Comparison of ENCODE assay signal across 9 mouse cellular contexts in the genomic region with DNA sequence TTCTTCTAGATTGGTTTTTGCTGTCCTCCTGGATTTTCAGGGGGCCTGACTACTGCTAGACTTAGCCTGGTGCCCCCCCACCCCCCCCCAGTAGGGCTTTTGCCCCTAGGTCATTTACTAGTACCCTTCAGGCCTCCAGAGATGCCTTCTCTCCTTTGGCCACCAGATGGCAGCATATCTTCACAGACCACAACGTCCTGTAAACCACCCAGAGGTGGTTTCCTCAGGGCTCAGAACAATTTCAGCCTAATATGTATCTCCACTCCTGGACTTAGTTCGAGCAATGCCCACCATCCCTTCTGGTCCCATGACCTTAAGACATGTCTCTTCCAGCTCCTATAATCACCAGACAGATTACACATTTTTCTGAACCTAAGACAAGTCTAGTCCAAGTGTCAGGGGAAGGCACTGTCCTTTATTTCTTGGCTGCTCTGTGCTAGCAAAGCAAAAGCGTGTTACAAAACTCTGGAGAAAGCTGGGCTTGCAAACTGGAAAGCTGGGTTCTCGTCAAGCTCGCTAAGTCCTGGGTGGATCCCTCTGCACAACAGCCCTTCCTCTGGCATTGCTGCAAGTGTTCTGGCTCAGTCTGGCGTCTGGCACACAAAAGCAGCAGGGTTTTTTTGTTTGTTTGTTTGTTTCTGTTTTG. TPM values are rescaled to one million over a fixed set of nuclear protein-coding genes. Genes with fewer than 3 reads are reported as not detected.
DNase-seq lines count a peak whose midpoint lies in the region; ATAC-seq and TF ChIP-seq lines count a peak whose summit lies in the region.
"Had no signal": no experiment of that assay in that cellular context is flagged by ENCODE, and none has a peak within 500 bp of the region (broad histone marks: within the 10 kb centered on the region; RNA-seq: fewer than 3 reads in every experiment).

No protein-coding gene starts in this region.

- H3K4me2 ChIP-seq in forebrain, embryonic 13.5 days = no peak overlapping the region
- H3K4me2 ChIP-seq in hindbrain, embryonic 11.5 days (replicated peaks; ENCODE audit: low read depth, low read length) = no peak overlapping the region
- no peak overlapping the region for H3K4me2 ChIP-seq in lung, postnatal 0 days (replicated peaks; ENCODE audit: low read depth, low read length)
- H3K4me2 ChIP-seq: liver, embryonic 15.5 days had no signal

- peak; percentile 87 for TF ChIP-seq CTCF in lung, postnatal 0 days (IDR thresholded peaks at IDR 0.05)

- H3K4me1 ChIP-seq in ES-E14 (ENCODE audit: control insufficient read depth in 2 of 2, insufficient read depth in 2 of 2, low read length in 2 of 2, poor library complexity in 1 of 2) = no peaks in the 10 kb centered on the region
- H3K4me1 ChIP-seq in forebrain, embryonic 13.5 days = no peaks in the 10 kb centered on the region
- no peaks in the 10 kb centered on the region for H3K4me1 ChIP-seq in hindbrain, embryonic 11.5 days (replicated peaks; ENCODE audit: control insufficient read depth, insufficient read depth, low read length)
- H3K4me1 ChIP-seq in lung, postnatal 0 days (ENCODE audit: insufficient read depth, low read depth, low read length) = no peaks in the 10 kb centered on the region; the same call in 1 of the 2 replicates

- in situ Hi-C loops in ES-E14 (cut with MboI; ENCODE audit: low sequenced_read_pairs in 2 of 2, unreplicated experiment in 2 of 2) = loop anchor here in 1 of 2 experiments (10.0 kb wide), 1 partner anchor 398 kb away; no protein-coding TSS in a partner anchor

- no peak overlapping the region for H3K4me3 ChIP-seq in ES-E14 (ENCODE audit: insufficient read depth in 1 of 2, low read depth in 1 of 2, low read length in 2 of 2, poor library complexity in 1 of 2, severe bottlenecking in 1 of 2)
- no peak overlapping the region for H3K4me3 ChIP-seq in forebrain, embryonic 13.5 days
- no peak overlapping the region for H3K4me3 ChIP-seq in hindbrain, embryonic 11.5 days (ENCODE audit: low read depth, low read length)
- H3K4me3 ChIP-seq in lung, postnatal 0 days (ENCODE audit: low read depth, low read length) = no peak overlapping the region
- H3K4me3 ChIP-seq: liver, embryonic 15.5 days had no signal

- no peak overlapping the region for H3K9ac ChIP-seq in ES-E14 (ENCODE audit: insufficient read depth, low read depth, low read length, poor library complexity, severe bottlenecking)
- H3K9ac ChIP-seq in forebrain, embryonic 13.5 days = no peak overlapping the region
- no peak overlapping the region for H3K9ac ChIP-seq in hindbrain, embryonic 11.5 days (ENCODE audit: low read depth, low read length)
- H3K9ac ChIP-seq in lung, postnatal 0 days (replicated peaks; ENCODE audit: low read depth) = no peak overlapping the region
- H3K9ac ChIP-seq: liver, embryonic 15.5 days had no signal

- 50% methylated on average over 6 of the region's 6 CpGs for WGBS in forebrain, embryonic 13.5 days
- WGBS in hindbrain, embryonic 11.5 days = 55% methylated on average over 6 of the region's 6 CpGs
- WGBS in lung, postnatal 0 days = 33% methylated on average over 6 of the region's 6 CpGs

- no peaks in the 10 kb centered on the region for H3K36me3 ChIP-seq in ES-E14 (ENCODE audit: control insufficient read depth, insufficient read depth, low read length, poor library complexity, severe bottlenecking)
- H3K36me3 ChIP-seq in forebrain, embryonic 13.5 days (ENCODE audit: poor library complexity, severe bottlenecking) = no peaks in the 10 kb centered on the region
- no peaks in the 10 kb centered on the region for H3K36me3 ChIP-seq in hindbrain, embryonic 11.5 days (ENCODE audit: control insufficient read depth, insufficient read depth, low read length)
- H3K36me3 ChIP-seq in lung, postnatal 0 days (ENCODE audit: insufficient read depth, low read length) = no peaks in the 10 kb centered on the region

- TF ChIP-seq EP300 in lung, postnatal 0 days (IDR thresholded peaks at IDR 0.05) = peak; percentile 50; the same call in 1 of the 2 replicates

- no peaks in the 10 kb centered on the region for H3K9me3 ChIP-seq in ES-E14 (ENCODE audit: control insufficient read depth, insufficient read depth, low read depth, low read length)
- H3K9me3 ChIP-seq in forebrain, embryonic 13.5 days (replicated peaks) = no peaks in the 10 kb centered on the region
- H3K9me3 ChIP-seq in hindbrain, embryonic 11.5 days (ENCODE audit: control insufficient read depth, low read length) = no peaks in the 10 kb centered on the region
- H3K9me3 ChIP-seq in lung, postnatal 0 days (ENCODE audit: low read length) = no peaks in the 10 kb centered on the region
- H3K9me3 ChIP-seq: liver, embryonic 15.5 days had no signal

- 0 out of 2 replicates have a peak, but pooled peaks have one; percentile 36 for ATAC-seq in forebrain, embryonic 13.5 days
- ATAC-seq in hindbrain, embryonic 11.5 days (ENCODE audit: low FRiP score) = peak; percentile 61
- peak; percentile 59 for ATAC-seq in lung, postnatal 0 days

- H3K27me3 ChIP-seq in forebrain, embryonic 13.5 days = no peaks in the 10 kb centered on the region
- H3K27me3 ChIP-seq in hindbrain, embryonic 11.5 days (ENCODE audit: control insufficient read depth, insufficient read depth, low read length) = no peaks in the 10 kb centered on the region
- no peaks in the 10 kb centered on the region for H3K27me3 ChIP-seq in lung, postnatal 0 days (replicated peaks; ENCODE audit: insufficient read depth, low read length)
- H3K27me3 ChIP-seq: liver, embryonic 15.5 days had no signal

- peak; percentile 61 for DNase-seq in ES-E14 (ENCODE audit: low read depth, low spot score)
- DNase-seq in c-Kit-positive CD71-positive TER-119-negative erythroid progenitor cells, embryonic 14.5 days (ENCODE audit: low read depth) = peak; percentile 39
- peak; percentile 88 for DNase-seq in hindbrain, embryonic 11.5 days (ENCODE audit: low spot score)
- peak; percentile 61 for DNase-seq in layer of hippocampus, adult 9-10 months (ENCODE audit: low spot score)
- peak; percentile 84 for DNase-seq in lung, postnatal 0 days (ENCODE audit: low spot score)
- peak; percentile 33 for DNase-seq in retina, adult 2 months (ENCODE audit: low read depth, low spot score)
- peak; percentile 67 to 74 for DNase-seq in thymus, postnatal 36 days

- H3K27ac ChIP-seq in ES-E14 (ENCODE audit: insufficient read depth, low read depth, low read length, poor library complexity, severe bottlenecking) = no peak overlapping the region
- no peak overlapping the region for H3K27ac ChIP-seq in forebrain, embryonic 13.5 days
- no peak overlapping the region for H3K27ac ChIP-seq in hindbrain, embryonic 11.5 days (ENCODE audit: low read depth, low read length)
- H3K27ac ChIP-seq in lung, postnatal 0 days (ENCODE audit: low read length) = peak overlapping the region; percentile 66
- H3K27ac ChIP-seq: liver, embryonic 15.5 days had no signal

TF ChIP-seq in ES-E14, 5 proteins besides CTCF, POLR2A, EP300 and RAD21:
- TF ChIP-seq HCFC1 (IDR thresholded peaks at IDR 0.05; ENCODE audit: borderline replicate concordance, insufficient read depth, low read length) (no peak), ZC3H11A (IDR thresholded peaks at IDR 0.05; ENCODE audit: borderline replicate concordance, low read depth, low read length) (peak; percentile 74; the same call in 1 of the 2 replicates)

RNA-seq across cellular contexts. Expression of gene Plg, which starts 38.0 kb away (rescaled TPM):
- not detected in 2 replicates for total RNA-seq in ES-E14 (2012; rRNA removed)
- 0.10 and 0.40 TPM in 2 replicates for polyA plus RNA-seq in forebrain, embryonic 13.5 days (2015; fragmentation: Nextera tagmentation; extraction: Ambion mirVana)
- not detected in 2 replicates for polyA plus RNA-seq in hindbrain, embryonic 11.5 days (2014; fragmentation: Nextera tagmentation; extraction: Ambion mirVana)
- 0.05 and 0.11 TPM in 2 replicates for polyA plus RNA-seq in lung, postnatal 0 days (2015; fragmentation: Nextera tagmentation; extraction: Ambion mirVana)

Comparison
In these comparisons a context has a peak if more than half of its experiments do, and no peak if none do; other contexts are left out.
1. DNase-seq: peak in every context shown above with its lines; median percentile 88 in hindbrain, embryonic 11.5 days; 84 in lung, postnatal 0 days; 70 in thymus, postnatal 36 days; 61 in ES-E14; 61 in layer of hippocampus, adult 9-10 months; 39 in c-Kit-positive CD71-positive TER-119-negative erythroid progenitor cells, embryonic 14.5 days; 33 in retina, adult 2 months.